Mouse (Mus musculus): ENCODE results near the gene Ptcd3.

Gene Ptcd3

DNA sequence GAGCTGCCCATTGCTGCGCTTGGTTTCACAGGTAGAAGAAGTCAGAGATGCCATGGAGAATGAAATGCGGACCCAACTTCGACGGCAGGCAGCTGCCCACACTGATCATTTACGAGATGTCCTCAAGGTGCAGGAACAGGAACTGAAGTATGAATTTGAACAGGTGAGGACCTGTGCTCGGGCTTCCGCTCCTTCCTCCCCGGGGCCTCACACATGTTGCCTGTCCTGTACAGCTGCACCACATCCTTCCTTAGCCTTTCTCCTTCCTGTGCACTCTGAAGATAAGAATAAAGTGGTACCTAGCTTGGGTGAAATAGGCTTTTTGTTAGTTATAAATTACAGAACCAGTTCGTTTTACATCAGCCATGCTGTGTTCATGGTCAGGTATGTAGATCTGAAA is 37.2 kb downstream of the Ptcd3 start:
- DNase-seq (ENCODE audit: low read depth, low spot score), result no peak

DNA sequence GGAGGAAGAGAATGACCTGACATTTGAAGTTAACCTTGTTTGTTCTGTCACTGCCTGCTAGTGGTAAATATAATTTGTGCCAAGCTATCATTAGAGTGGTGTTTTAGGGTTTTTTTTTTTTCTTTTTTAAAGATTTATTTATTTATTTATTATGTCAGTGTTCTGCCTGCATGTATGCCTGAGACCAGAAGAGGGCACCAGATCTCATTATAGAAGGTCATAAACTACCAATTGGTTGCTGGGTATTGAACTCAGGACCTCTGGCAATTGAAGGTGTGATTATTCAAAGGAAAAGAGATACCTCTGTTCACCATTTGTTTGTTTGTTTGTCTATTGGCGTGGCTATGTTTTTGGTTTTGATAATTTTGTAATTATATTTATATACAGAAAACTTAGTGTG is 39.7 kb downstream of the Ptcd3 start:
- peak; percentile 65 for DNase-seq (ENCODE audit: low read depth, low spot score)

DNA sequence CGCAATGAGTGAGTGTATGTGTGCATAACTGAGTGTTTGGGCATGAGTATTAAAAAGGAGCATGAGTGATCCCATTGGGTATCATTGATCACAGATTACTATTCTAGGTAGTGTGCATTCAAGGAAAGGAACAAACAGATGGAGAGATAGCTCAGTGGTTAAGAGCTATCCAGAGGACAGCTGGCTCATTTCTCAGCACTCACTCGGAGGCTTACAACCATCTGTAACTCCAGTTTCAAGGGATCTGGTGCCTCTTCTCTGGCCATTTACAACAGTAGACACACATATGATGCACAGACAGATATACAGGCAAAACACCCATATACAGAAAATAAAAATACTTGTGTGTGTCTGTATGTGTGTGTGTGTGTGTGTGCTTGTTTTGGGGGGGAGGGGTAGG is 40.8 kb downstream of the Ptcd3 start:
- no peak for DNase-seq (ENCODE audit: low read depth, low spot score)

DNA sequence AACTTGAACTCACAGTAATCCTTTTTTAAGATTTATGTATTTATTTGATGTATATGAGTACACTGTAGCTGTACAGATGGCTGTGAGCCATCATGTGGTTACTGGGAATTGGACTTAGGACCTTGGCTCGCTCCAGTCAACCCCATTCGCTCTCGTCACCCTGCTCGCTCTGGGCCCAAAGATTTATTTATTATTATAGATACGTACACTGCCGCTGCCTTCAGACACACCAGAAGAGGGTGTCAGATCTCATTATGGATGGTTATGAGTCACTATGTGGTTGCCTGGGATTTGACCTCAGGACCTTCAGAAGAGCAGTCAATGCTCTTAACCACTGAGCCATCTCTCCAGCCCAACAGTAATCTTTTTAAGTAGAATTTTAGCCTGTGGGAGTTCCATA is 61.6 kb downstream of the Ptcd3 start:
- DNase-seq (ENCODE audit: low read depth, low spot score), result peak; percentile 60

DNA sequence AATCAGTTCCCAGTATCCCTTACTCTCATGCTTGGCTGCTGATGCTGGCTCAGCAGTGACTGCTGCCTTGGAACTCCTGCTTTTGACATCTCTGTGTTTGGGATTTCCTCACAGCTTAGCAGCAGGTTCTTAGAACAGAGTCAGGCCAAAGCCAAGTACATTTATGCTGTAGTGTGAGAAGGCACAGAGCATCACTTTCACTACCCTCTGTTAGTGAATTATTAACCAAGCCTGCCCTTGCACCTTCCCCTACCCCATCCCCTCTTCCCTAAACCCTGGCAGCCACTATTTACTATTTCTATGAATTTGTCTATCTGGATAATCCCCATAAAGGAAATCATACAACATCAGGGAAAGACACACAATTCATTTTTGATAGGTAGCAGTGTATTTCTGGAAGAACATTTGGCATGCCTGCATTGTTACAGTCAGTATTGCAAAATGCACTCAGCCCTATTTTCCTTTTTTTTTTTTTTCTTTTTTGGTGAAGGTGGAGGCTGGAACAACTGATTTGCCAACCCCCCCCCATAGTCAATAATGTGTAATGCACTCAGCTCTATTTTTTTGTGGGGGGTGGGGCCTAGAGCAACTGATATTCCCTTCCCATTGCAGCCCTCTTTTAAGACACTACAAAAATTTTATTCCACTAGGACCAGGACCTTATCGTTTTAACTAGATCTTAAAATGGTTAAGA is 67.8 kb downstream of the Ptcd3 start:
- DNase-seq (ENCODE audit: low read depth, low spot score), result no peak

DNA sequence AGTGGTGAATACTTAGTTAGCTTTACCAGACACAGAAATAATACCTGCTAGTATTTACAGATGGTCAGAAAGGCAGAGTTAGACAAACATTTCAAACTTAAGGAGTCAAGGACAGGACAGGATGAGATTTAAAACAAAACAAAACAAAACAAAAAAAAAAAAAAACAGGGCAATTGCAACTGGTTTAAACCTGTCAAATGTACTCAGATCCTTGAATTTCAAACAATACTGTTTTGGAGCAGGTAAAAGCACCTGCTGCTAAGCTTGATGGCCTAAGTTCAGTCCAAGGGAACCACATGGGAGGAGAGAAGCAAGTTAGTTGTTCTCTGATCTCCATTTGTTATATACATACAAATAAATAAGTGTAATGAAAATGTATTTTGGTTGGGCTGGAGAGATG is 68.7 kb downstream of the Ptcd3 start:
- no peak for DNase-seq (ENCODE audit: low read depth, low spot score)

DNA sequence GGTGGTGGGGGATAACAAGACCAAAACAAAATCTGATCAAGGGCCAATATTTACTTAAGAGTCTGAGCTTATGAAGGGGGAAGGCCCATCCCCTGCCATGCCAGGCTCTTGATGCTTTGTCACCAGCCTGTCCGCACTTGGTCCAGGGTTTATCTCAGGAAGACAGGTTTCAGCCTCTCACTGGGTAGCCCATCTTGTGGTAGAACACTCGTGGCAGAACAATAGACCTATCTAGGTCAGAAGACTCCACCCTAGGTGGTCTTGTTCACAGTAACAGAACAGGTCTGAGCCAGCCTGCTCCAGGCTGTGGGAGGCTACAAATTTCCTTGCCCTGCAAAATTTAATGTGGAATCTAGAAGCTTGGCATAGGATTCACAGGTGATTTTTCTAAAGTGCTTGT is 71.7 kb downstream of the Ptcd3 start:
- no peak for DNase-seq (ENCODE audit: low read depth, low spot score)

DNA sequence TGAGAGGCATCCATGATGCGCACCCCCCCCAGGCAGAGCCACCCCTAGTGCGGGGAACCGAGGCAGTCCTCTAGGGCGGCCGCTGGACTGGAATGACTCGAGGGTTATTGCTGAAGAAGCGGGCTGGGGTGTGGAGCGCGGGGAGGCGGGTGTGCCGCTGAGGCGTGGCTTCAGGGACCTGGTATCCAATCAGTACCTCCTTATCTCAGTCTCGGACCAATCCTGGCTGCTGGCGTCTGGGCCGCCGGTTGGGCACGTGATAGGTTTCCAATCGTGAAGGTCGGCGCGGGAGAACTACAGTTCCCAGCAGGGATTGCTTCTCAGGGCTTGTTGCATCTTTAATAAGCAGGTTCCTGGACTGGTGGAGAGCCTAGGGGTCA is 77.0 kb downstream of the Ptcd3 start:
- peak; percentile 99 for DNase-seq (ENCODE audit: low read depth, low spot score)

DNA sequence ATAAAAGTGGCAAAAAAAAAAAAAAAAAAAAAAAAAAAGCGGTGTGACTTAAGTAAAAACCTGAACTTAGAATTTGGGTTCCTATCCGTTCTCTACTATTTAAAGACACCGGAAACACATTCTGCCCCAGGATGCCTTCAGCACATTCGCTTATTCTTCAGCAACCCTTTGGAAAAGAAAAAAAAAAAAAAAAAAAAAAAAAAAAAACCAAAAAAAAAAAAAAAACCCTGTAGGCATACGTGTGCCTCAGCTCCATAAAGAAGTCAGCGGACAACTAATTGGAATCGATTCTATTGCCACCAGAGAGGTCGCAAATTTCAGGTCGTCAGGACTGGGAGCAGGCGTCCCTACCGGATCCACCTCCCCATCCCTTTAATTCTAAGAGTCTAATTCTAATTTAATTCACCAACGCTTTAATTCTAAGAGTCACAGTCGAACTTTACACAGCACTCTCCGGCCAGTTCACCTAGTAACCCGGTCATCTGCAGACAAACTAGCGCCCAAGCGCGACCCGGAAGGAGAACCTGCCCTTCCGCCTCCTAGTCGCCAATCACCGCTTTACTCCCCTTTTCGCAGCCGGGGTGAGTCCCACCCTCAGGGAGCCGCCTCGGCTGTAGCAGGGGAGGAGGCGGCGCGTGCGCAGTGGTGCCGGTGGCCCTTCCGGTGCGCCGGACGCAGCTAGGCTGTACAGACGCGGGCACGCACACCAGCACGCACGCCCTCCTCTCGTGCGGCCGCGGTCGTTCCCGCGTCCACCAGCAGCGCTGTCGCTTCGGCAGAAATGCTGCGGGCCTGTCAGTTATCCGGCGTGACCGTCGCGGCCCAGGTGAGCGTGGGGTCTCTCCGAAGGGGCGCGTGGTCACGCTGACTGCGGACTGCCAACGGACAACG is 77.6 kb downstream of the Ptcd3 start, which contains the start of gene Immt:
Gene Immt (plus strand): TSS at position 642 of the 891 bp plus-strand sequence.
- peak; percentile 99 for DNase-seq (ENCODE audit: low read depth, low spot score)
